Mouse (Mus musculus) common myeloid progenitor, adult 5-6 weeks (primary cell): ENCODE data around the gene Clic4. TPM values are rescaled to one million over a fixed set of nuclear protein-coding genes. Genes with fewer than 3 reads are reported as not detected.

Experiments
- total RNA-seq: library from RNA; stranded (forward); fragments of 200-1000, 187-1606 nt; gene quantifications from 2 replicates; pipeline ENCODE4 v1.2.3, GENCODE M21; 2017

Gene Clic4
- total RNA-seq, 1 experiment from 2014 or later = 79.0 TPM

Other genes with a start within 250 kb of the Clic4 start
- 8.9 and 20.1 TPM in 2 replicates for gene Runx3, start 152.2 kb downstream of the Clic4 start, total RNA-seq
- gene Srrm1, start 80.5 kb upstream of the Clic4 start, total RNA-seq = 206 and 227 TPM in 2 replicates
- gene Ncmap, start 125.4 kb upstream of the Clic4 start, total RNA-seq = not detected in 2 replicates
- gene Rcan3, start 161.0 kb upstream of the Clic4 start, total RNA-seq = 6.1 and 11.1 TPM in 2 replicates
- not detected in 2 replicates for gene Stpg1, start 222.0 kb upstream of the Clic4 start, total RNA-seq
- gene Nipal3, start 222.2 kb upstream of the Clic4 start, total RNA-seq = 31.7 and 39.1 TPM in 2 replicates